Mouse (Mus musculus): ENCODE data around the gene Map4. TPM values are rescaled to one million over a fixed set of nuclear protein-coding genes. Genes with fewer than 3 reads are reported as not detected.

The Map4 gene
- polyA plus RNA-seq, 1 experiment from 2014 or later, result 11.9 TPM

- ATAC-seq (ENCODE audit: insufficient read depth), result no peak
- H3K4me3 ChIP-seq (replicated peaks), result no peak overlapping the region
- H3K27me3 ChIP-seq, result no peaks in the 10 kb centered on the region
- H3K4me2 ChIP-seq, result no peak overlapping the region
- WGBS (ENCODE audit: insufficient replicate concordance), result 67% methylated on average over 3 of the region's 3 CpGs
- no peaks in the 10 kb centered on the region for H3K4me1 ChIP-seq (replicated peaks)
- no peak overlapping the region for H3K27ac ChIP-seq (replicated peaks)
- H3K9ac ChIP-seq, result no peak overlapping the region
- H3K9me3 ChIP-seq (replicated peaks), result no peaks in the 10 kb centered on the region
- H3K36me3 ChIP-seq (replicated peaks), result no peaks in the 10 kb centered on the region
Observed at GRCm38 (mm10) chr9:110047857-110048256, 116.6 kb downstream of the Map4 start.

GRCm38 (mm10) chr9:110051184-110051583 is 119.9 kb downstream of the Map4 start:
- H3K4me3 ChIP-seq (replicated peaks), result no peak overlapping the region
- H3K36me3 ChIP-seq (replicated peaks), result no peaks in the 10 kb centered on the region
- no peak overlapping the region for H3K4me2 ChIP-seq
- H3K4me1 ChIP-seq (replicated peaks), result no peaks in the 10 kb centered on the region
- H3K27me3 ChIP-seq, result no peaks in the 10 kb centered on the region
- H3K9ac ChIP-seq, result no peak overlapping the region
- no peak for ATAC-seq (ENCODE audit: insufficient read depth)
- no peak overlapping the region for H3K27ac ChIP-seq (replicated peaks)
- H3K9me3 ChIP-seq (replicated peaks), result no peaks in the 10 kb centered on the region

GRCm38 (mm10) chr9:110051869-110052661 is 120.8 kb downstream of the Map4 start:
- H3K36me3 ChIP-seq (replicated peaks), result no peaks in the 10 kb centered on the region
- no peak overlapping the region for H3K9ac ChIP-seq
- no peak overlapping the region for H3K27ac ChIP-seq (replicated peaks)
- no peak for ATAC-seq (ENCODE audit: insufficient read depth)
- H3K4me1 ChIP-seq (replicated peaks), result no peaks in the 10 kb centered on the region
- no peaks in the 10 kb centered on the region for H3K27me3 ChIP-seq
- H3K4me3 ChIP-seq (replicated peaks), result no peak overlapping the region
- H3K4me2 ChIP-seq, result no peak overlapping the region
- whole genome bisulfite sequencing (ENCODE audit: insufficient replicate concordance), result 70% methylated on average over 23 of the region's 23 CpGs
- no peaks in the 10 kb centered on the region for H3K9me3 ChIP-seq (replicated peaks)

GRCm38 (mm10) chr9:110052951-110053304 is 121.7 kb downstream of the Map4 start:
- no peak for ATAC-seq (ENCODE audit: insufficient read depth)
- H3K27ac ChIP-seq (replicated peaks), result no peak overlapping the region
- H3K27me3 ChIP-seq, result no peaks in the 10 kb centered on the region
- 70% methylated on average over 4 of the region's 4 CpGs for WGBS (ENCODE audit: insufficient replicate concordance)
- H3K9me3 ChIP-seq (replicated peaks), result no peaks in the 10 kb centered on the region
- H3K4me3 ChIP-seq (replicated peaks), result no peak overlapping the region
- no peak overlapping the region for H3K4me2 ChIP-seq
- no peaks in the 10 kb centered on the region for H3K4me1 ChIP-seq (replicated peaks)
- H3K9ac ChIP-seq, result no peak overlapping the region
- no peaks in the 10 kb centered on the region for H3K36me3 ChIP-seq (replicated peaks)

DNA sequence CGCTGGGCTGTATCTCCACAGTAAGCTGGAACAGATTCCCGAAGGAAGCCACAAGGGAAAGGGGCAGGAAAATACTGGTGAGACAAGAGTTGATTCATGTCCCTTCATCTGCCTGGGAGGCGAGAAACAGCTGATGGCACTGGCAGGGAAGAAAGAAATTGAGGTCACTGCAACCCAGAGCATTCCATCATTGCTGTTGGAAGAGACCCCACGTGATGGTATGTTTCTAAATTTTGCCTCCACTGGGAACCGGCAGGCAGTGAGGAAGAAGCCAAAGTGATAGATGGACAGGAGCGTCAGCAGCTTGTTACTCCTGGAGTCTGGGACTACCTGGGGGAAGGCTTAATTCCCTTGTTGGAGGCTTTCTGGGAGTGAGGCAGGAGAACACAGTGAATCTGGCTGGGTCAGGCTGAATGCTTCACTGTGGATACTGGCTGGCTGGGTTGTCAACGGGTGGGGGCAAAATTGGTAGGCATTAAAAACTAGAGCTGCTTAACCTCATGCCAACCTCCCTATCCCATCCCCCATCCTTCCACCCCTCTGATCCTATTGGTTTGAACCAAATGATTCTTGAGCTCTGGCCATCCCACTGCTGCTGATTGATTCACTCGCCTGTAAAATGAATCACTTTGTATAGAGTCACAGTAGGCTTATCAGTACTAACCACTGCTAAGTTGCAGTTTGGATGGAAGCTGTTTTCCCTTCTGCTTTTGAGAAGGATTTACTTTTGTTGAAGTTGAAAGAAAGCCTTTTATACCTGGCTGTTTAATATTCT is 122.2 kb downstream of the Map4 start:
- Histone ChIP-seq H3K4me3 (replicated peaks) (no peak overlapping the region), H3K27ac (replicated peaks) (no peak overlapping the region), H3K9ac (no peak overlapping the region), H3K4me1 (replicated peaks) (no peaks in the 10 kb centered on the region), H3K4me2 (no peak overlapping the region), H3K36me3 (replicated peaks) (no peaks in the 10 kb centered on the region), H3K27me3 (no peaks in the 10 kb centered on the region), H3K9me3 (replicated peaks) (no peaks in the 10 kb centered on the region)
- no peak for ATAC-seq (ENCODE audit: insufficient read depth)
- WGBS (ENCODE audit: insufficient replicate concordance), result 53% methylated on average over 8 of the region's 8 CpGs

DNA sequence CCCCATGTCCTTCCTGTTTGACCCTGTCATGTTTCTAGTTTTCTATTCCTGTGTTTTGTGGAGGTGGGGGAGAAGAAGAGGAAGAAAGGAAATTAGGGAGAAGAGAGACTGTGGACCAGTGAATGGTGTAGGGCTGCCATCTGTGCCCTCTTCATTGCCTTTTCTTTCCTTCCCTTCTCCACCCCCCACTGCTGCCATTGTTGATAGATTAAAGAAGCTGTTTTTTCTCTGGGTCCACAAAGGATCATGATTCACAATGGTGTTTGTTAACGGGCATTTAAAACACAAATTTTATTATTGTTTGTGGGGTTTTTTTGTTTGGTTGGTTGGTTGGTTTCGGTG is 122.8 kb downstream of the Map4 start:
- H3K4me2 ChIP-seq, result no peak overlapping the region
- no peaks in the 10 kb centered on the region for H3K4me1 ChIP-seq (replicated peaks)
- H3K4me3 ChIP-seq (replicated peaks), result no peak overlapping the region
- no peak overlapping the region for H3K27ac ChIP-seq (replicated peaks)
- no peaks in the 10 kb centered on the region for H3K36me3 ChIP-seq (replicated peaks)
- H3K9ac ChIP-seq, result no peak overlapping the region
- 61% methylated on average over 2 of the region's 2 CpGs for WGBS (ENCODE audit: insufficient replicate concordance)
- H3K9me3 ChIP-seq (replicated peaks), result no peaks in the 10 kb centered on the region
- H3K27me3 ChIP-seq, result no peaks in the 10 kb centered on the region
- no peak for ATAC-seq (ENCODE audit: insufficient read depth)

DNA sequence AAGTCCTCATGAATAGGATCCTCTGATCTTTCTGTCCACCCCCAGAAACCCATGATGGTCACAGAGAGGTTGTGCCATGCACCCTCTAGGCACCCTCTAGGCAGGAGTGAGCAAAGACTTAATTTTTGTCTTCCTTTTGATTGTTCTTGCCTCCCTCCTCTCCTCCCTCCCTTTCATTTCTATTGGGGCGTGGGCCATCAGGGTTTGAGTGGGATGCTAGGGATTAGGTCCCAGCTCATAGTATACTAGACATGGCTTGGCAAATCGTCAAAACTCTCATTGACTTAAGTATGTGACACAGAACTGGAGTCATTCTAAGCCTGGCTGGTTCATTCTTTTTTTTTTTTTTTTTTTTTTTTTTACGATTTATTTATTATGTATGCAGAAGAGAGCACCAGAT is 123.5 kb downstream of the Map4 start:
- Histone ChIP-seq H3K9ac (no peak overlapping the region), H3K4me1 (replicated peaks) (no peaks in the 10 kb centered on the region), H3K27ac (replicated peaks) (no peak overlapping the region), H3K4me2 (no peak overlapping the region), H3K27me3 (no peaks in the 10 kb centered on the region), H3K9me3 (replicated peaks) (no peaks in the 10 kb centered on the region), H3K36me3 (replicated peaks) (no peaks in the 10 kb centered on the region), H3K4me3 (replicated peaks) (no peak overlapping the region)
- 63% methylated on average over 3 of the region's 3 CpGs for WGBS (ENCODE audit: insufficient replicate concordance)
- ATAC-seq (ENCODE audit: insufficient read depth), result no peak

- Histone ChIP-seq H3K27me3 (no peaks in the 10 kb centered on the region), H3K27ac (replicated peaks) (no peak overlapping the region), H3K4me3 (replicated peaks) (no peak overlapping the region), H3K9ac (no peak overlapping the region), H3K36me3 (replicated peaks) (no peaks in the 10 kb centered on the region), H3K4me1 (replicated peaks) (no peaks in the 10 kb centered on the region), H3K4me2 (no peak overlapping the region), H3K9me3 (replicated peaks) (no peaks in the 10 kb centered on the region)
- WGBS (ENCODE audit: insufficient replicate concordance), result 73% methylated on average over 1 of the region's 1 CpGs
- no peak for ATAC-seq (ENCODE audit: insufficient read depth)
Observed at GRCm38 (mm10) chr9:110057200-110057599, 125.9 kb downstream of the Map4 start.

DNA sequence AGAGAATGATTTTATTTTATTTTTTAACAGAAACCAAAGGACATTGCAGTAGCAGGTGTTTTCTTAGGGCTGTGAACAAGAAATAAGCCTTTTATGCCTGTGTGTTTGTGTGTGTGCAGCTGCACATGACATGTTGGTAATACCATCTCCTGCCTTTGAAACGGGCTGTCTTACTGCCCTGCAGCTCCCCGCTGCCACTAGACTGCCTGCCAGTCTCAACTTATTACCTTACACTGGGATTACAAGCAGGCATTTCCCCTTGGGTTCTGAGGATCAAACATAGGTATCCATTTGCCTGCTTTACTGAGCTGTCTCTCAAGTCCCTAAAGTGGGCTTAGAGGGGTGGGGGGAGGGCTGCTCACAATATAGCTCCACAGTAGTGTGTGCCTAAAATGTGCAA is 129.5 kb downstream of the Map4 start:
- H3K4me2 ChIP-seq, result no peak overlapping the region
- H3K27me3 ChIP-seq, result no peaks in the 10 kb centered on the region
- H3K9ac ChIP-seq, result no peak overlapping the region
- H3K4me3 ChIP-seq (replicated peaks), result no peak overlapping the region
- peaks cover 3% of the 10 kb centered on the region; the same call in 1 of the 2 replicates for H3K36me3 ChIP-seq (replicated peaks)
- no peaks in the 10 kb centered on the region for H3K4me1 ChIP-seq (replicated peaks)
- ATAC-seq (ENCODE audit: insufficient read depth), result no peak
- H3K9me3 ChIP-seq (replicated peaks), result no peaks in the 10 kb centered on the region
- 67% methylated on average over 2 of the region's 2 CpGs for WGBS (ENCODE audit: insufficient replicate concordance)
- no peak overlapping the region for H3K27ac ChIP-seq (replicated peaks)

- peaks cover 8% of the 10 kb centered on the region for H3K36me3 ChIP-seq (replicated peaks)
- no peaks in the 10 kb centered on the region for H3K9me3 ChIP-seq (replicated peaks)
- H3K27me3 ChIP-seq, result no peaks in the 10 kb centered on the region
- H3K9ac ChIP-seq, result no peak overlapping the region
- WGBS (ENCODE audit: insufficient replicate concordance), result 61% methylated on average over 7 of the region's 7 CpGs
- H3K4me3 ChIP-seq (replicated peaks), result no peak overlapping the region
- no peak overlapping the region for H3K4me2 ChIP-seq
- no peak overlapping the region for H3K27ac ChIP-seq (replicated peaks)
- ATAC-seq (ENCODE audit: insufficient read depth), result no peak
- H3K4me1 ChIP-seq (replicated peaks), result no peaks in the 10 kb centered on the region
Observed at GRCm38 (mm10) chr9:110062405-110062804, 131.1 kb downstream of the Map4 start.

DNA sequence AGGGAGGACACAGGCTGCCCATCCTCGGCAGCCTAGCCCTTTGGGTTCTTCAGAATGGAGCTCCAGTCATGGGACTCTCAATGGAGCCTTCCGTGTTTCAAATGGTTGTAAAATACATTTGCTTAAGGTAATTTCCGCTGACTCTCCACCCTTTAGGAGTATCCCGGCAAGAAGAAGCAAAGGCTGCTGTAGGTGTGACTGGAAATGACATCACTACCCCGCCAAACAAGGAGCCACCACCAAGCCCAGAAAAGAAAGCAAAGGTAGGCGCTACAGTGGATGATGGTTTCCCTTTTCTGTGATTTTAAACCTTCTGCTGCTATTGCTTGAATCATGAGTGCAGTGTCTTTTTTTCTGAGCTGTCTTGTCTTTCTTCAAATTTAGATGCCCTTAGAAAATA is 131.6 kb downstream of the Map4 start:
- 74% methylated on average over 6 of the region's 6 CpGs for WGBS (ENCODE audit: insufficient replicate concordance)
- H3K4me2 ChIP-seq, result no peak overlapping the region
- peaks cover 12% of the 10 kb centered on the region for H3K36me3 ChIP-seq (replicated peaks)
- H3K4me3 ChIP-seq (replicated peaks), result no peak overlapping the region
- no peaks in the 10 kb centered on the region for H3K27me3 ChIP-seq
- no peak overlapping the region for H3K9ac ChIP-seq
- ATAC-seq (ENCODE audit: insufficient read depth), result no peak
- H3K27ac ChIP-seq (replicated peaks), result no peak overlapping the region
- H3K4me1 ChIP-seq (replicated peaks), result no peaks in the 10 kb centered on the region
- no peaks in the 10 kb centered on the region for H3K9me3 ChIP-seq (replicated peaks)

DNA sequence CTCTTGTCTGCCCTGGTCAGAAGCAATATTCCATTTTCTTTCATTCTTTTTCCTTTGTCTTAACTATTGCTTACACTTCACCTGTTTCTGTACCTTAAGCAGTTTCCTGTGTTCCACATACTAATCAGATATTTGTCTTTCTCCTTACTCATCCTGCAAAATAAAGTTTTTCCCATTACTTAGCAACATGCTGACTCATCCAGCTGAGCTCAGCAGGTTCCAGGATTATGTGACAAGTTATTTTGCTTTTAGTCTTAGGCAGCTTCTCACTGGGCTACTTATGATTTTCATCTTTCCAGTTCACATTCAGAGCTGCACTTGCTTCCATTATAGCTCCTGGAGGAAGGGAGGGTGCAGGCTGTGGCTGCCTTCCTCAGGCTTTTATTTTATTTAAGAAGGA is 133.4 kb downstream of the Map4 start:
- no peaks in the 10 kb centered on the region for H3K9me3 ChIP-seq (replicated peaks)
- no peaks in the 10 kb centered on the region for H3K4me1 ChIP-seq (replicated peaks)
- H3K36me3 ChIP-seq (replicated peaks), result peaks cover 21% of the 10 kb centered on the region
- H3K27me3 ChIP-seq, result no peaks in the 10 kb centered on the region
- no peak overlapping the region for H3K27ac ChIP-seq (replicated peaks)
- ATAC-seq (ENCODE audit: insufficient read depth), result no peak
- no peak overlapping the region for H3K4me2 ChIP-seq
- no peak overlapping the region for H3K9ac ChIP-seq
- no peak overlapping the region for H3K4me3 ChIP-seq (replicated peaks)
